Mouse (Mus musculus) kidney, adult 2 months (tissue): ENCODE data around the gene Sorbs1.

Experiments used
- CTCF ChIP-seq: fragments of 200-500 bp; conservative IDR thresholded peaks from 2 replicates; pipeline ENCODE4 v1.5.1; 2011; ENCODE audit warnings: low read depth, mild to moderate bottlenecking, control low read depth, low read length, moderate library complexity, mixed read lengths; ENCODE audit not compliant: insufficient read depth, insufficient read length
- POLR2A ChIP-seq: fragments of 200-500 bp; IDR thresholded peaks from one replicate; pipeline ENCODE4 v1.6.1; 2011; ENCODE audit warnings: low read depth, low read length, control low read depth

- TF ChIP-seq CTCF (no peak), POLR2A (no peak)
These were observed 1.8 kb downstream of the Sorbs1 start for GRCm38 (mm10) chr19:40511679-40512309.
